Mouse (Mus musculus): ENCODE measurements at regions not wholly inside any gene's neighbourhood (a gene's known extent, or its start where the extent isn't known, plus 50 kb on each side); places are given as distances from the start of the nearest gene placed in this dataset.

GRCm38 (mm10) chr10:31009955-31010254 is 167.3 kb upstream of the Hey2 start:
- Histone ChIP-seq H3K9ac (no peak overlapping the region), H3K27ac (no peak overlapping the region), H3K4me2 (replicated peaks) (no peak overlapping the region), H3K4me3 (replicated peaks) (no peak overlapping the region), H3K36me3 (no peaks in the 10 kb centered on the region), H3K9me3 (no peaks in the 10 kb centered on the region), H3K27me3 (replicated peaks) (no peaks in the 10 kb centered on the region), H3K4me1 (replicated peaks) (no peaks in the 10 kb centered on the region)
- no peak for ATAC-seq
- WGBS, result 51% methylated on average over 1 of the region's 1 CpGs

- H3K36me3 ChIP-seq, result no peaks in the 10 kb centered on the region
- no peaks in the 10 kb centered on the region for H3K9me3 ChIP-seq
- WGBS, result 51% methylated on average over 5 of the region's 5 CpGs
- ATAC-seq, result no peak
- H3K9ac ChIP-seq, result no peak overlapping the region
- no peak overlapping the region for H3K4me2 ChIP-seq (replicated peaks)
- no peaks in the 10 kb centered on the region for H3K27me3 ChIP-seq (replicated peaks)
- no peak overlapping the region for H3K4me3 ChIP-seq (replicated peaks)
- no peak overlapping the region for H3K27ac ChIP-seq
- H3K4me1 ChIP-seq (replicated peaks), result no peaks in the 10 kb centered on the region
These were observed 166.7 kb upstream of the Hey2 start for GRCm38 (mm10) chr10:31009128-31009954.

- Histone ChIP-seq H3K36me3 (no peaks in the 10 kb centered on the region), H3K9ac (no peak overlapping the region), H3K4me3 (replicated peaks) (no peak overlapping the region), H3K4me1 (replicated peaks) (no peaks in the 10 kb centered on the region), H3K4me2 (replicated peaks) (no peak overlapping the region), H3K9me3 (no peaks in the 10 kb centered on the region), H3K27me3 (replicated peaks) (no peaks in the 10 kb centered on the region), H3K27ac (no peak overlapping the region)
- WGBS, result 40% methylated on average over 12 of the region's 12 CpGs
- no peak for ATAC-seq
These were observed 155.8 kb upstream of the Hey2 start for GRCm38 (mm10) chr10:30998163-30998944.

GRCm38 (mm10) chr10:30992167-30992566 is 149.6 kb upstream of the Hey2 start:
- H3K27ac ChIP-seq, result no peak overlapping the region
- no peaks in the 10 kb centered on the region for H3K36me3 ChIP-seq
- ATAC-seq, result no peak
- no peak overlapping the region for H3K4me3 ChIP-seq (replicated peaks)
- H3K27me3 ChIP-seq (replicated peaks), result no peaks in the 10 kb centered on the region
- no peaks in the 10 kb centered on the region for H3K9me3 ChIP-seq
- H3K4me2 ChIP-seq (replicated peaks), result no peak overlapping the region
- no peaks in the 10 kb centered on the region for H3K4me1 ChIP-seq (replicated peaks)
- H3K9ac ChIP-seq, result no peak overlapping the region
- 71% methylated on average over 3 of the region's 3 CpGs for WGBS

GRCm38 (mm10) chr10:30980279-30980968 is 137.8 kb upstream of the Hey2 start:
- ATAC-seq, result no peak
- Histone ChIP-seq H3K9ac (no peak overlapping the region), H3K4me2 (replicated peaks) (peak overlapping the region; percentile 44), H3K36me3 (no peaks in the 10 kb centered on the region), H3K27me3 (replicated peaks) (no peaks in the 10 kb centered on the region), H3K4me3 (replicated peaks) (no peak overlapping the region), H3K27ac (no peak overlapping the region), H3K4me1 (replicated peaks) (no peaks in the 10 kb centered on the region), H3K9me3 (no peaks in the 10 kb centered on the region)
- 13% methylated on average over 8 of the region's 8 CpGs for WGBS

GRCm38 (mm10) chr10:30979766-30980165 is 137.2 kb upstream of the Hey2 start:
- WGBS, result 28% methylated on average over 3 of the region's 3 CpGs
- H3K4me2 ChIP-seq (replicated peaks), result peak overlapping the region; percentile 44; the same call in 1 of the 2 replicates
- H3K27me3 ChIP-seq (replicated peaks), result no peaks in the 10 kb centered on the region
- no peak overlapping the region for H3K4me3 ChIP-seq (replicated peaks)
- no peaks in the 10 kb centered on the region for H3K9me3 ChIP-seq
- H3K27ac ChIP-seq, result no peak overlapping the region
- ATAC-seq, result no peak
- H3K4me1 ChIP-seq (replicated peaks), result no peaks in the 10 kb centered on the region
- no peak overlapping the region for H3K9ac ChIP-seq
- H3K36me3 ChIP-seq, result no peaks in the 10 kb centered on the region

- Histone ChIP-seq H3K4me1 (replicated peaks) (no peaks in the 10 kb centered on the region), H3K27ac (no peak overlapping the region), H3K9me3 (no peaks in the 10 kb centered on the region), H3K9ac (no peak overlapping the region), H3K36me3 (no peaks in the 10 kb centered on the region), H3K4me3 (replicated peaks) (no peak overlapping the region), H3K4me2 (replicated peaks) (no peak overlapping the region), H3K27me3 (replicated peaks) (no peaks in the 10 kb centered on the region)
- WGBS, result 96% methylated on average over 1 of the region's 1 CpGs
- no peak for ATAC-seq
These were observed 123.6 kb upstream of the Hey2 start for GRCm38 (mm10) chr10:30966176-30966575.

- Histone ChIP-seq H3K27ac (no peak overlapping the region), H3K36me3 (no peaks in the 10 kb centered on the region), H3K4me1 (replicated peaks) (no peaks in the 10 kb centered on the region), H3K4me3 (replicated peaks) (no peak overlapping the region), H3K4me2 (replicated peaks) (no peak overlapping the region), H3K9me3 (no peaks in the 10 kb centered on the region), H3K27me3 (replicated peaks) (no peaks in the 10 kb centered on the region), H3K9ac (no peak overlapping the region)
- WGBS, result 51% methylated on average over 3 of the region's 3 CpGs
- 0 out of 2 replicates have a peak, but pooled peaks have one; percentile 31 for ATAC-seq
These were observed 111.2 kb upstream of the Hey2 start for GRCm38 (mm10) chr10:30953825-30954224.

- no peak for ATAC-seq
- 60% methylated on average over 2 of the region's 2 CpGs for WGBS
- H3K9me3 ChIP-seq, result no peaks in the 10 kb centered on the region
- H3K4me2 ChIP-seq (replicated peaks), result no peak overlapping the region
- no peak overlapping the region for H3K9ac ChIP-seq
- no peak overlapping the region for H3K27ac ChIP-seq
- no peak overlapping the region for H3K4me3 ChIP-seq (replicated peaks)
- H3K4me1 ChIP-seq (replicated peaks), result no peaks in the 10 kb centered on the region
- H3K36me3 ChIP-seq, result no peaks in the 10 kb centered on the region
- no peaks in the 10 kb centered on the region for H3K27me3 ChIP-seq (replicated peaks)
These were observed 109.8 kb upstream of the Hey2 start for GRCm38 (mm10) chr10:30952410-30952809.

- no peak overlapping the region for H3K4me2 ChIP-seq (replicated peaks)
- 0 out of 2 replicates have a peak overlapping the region, but pooled peaks have one; percentile 13 for H3K27ac ChIP-seq
- no peaks in the 10 kb centered on the region for H3K4me1 ChIP-seq (replicated peaks)
- H3K36me3 ChIP-seq, result no peaks in the 10 kb centered on the region
- H3K27me3 ChIP-seq (replicated peaks), result no peaks in the 10 kb centered on the region
- no peak overlapping the region for H3K9ac ChIP-seq
- peak; percentile 63 for ATAC-seq
- WGBS, result 45% methylated on average over 4 of the region's 4 CpGs
- H3K9me3 ChIP-seq, result no peaks in the 10 kb centered on the region
- no peak overlapping the region for H3K4me3 ChIP-seq (replicated peaks)
These were observed 104.0 kb upstream of the Hey2 start for GRCm38 (mm10) chr10:30946601-30947000.

- H3K4me1 ChIP-seq (replicated peaks), result no peaks in the 10 kb centered on the region
- H3K4me2 ChIP-seq (replicated peaks), result no peak overlapping the region
- H3K27me3 ChIP-seq (replicated peaks), result no peaks in the 10 kb centered on the region
- no peaks in the 10 kb centered on the region for H3K9me3 ChIP-seq
- no peak overlapping the region for H3K27ac ChIP-seq
- H3K9ac ChIP-seq, result no peak overlapping the region
- H3K36me3 ChIP-seq, result no peaks in the 10 kb centered on the region
- H3K4me3 ChIP-seq (replicated peaks), result no peak overlapping the region
- WGBS, result 81% methylated on average over 3 of the region's 3 CpGs
- ATAC-seq, result no peak
These were observed 75.9 kb upstream of the Hey2 start for GRCm38 (mm10) chr10:30918322-30918988.

- H3K4me2 ChIP-seq (replicated peaks), result no peak overlapping the region
- 37% methylated on average over 3 of the region's 3 CpGs for WGBS
- no peaks in the 10 kb centered on the region for H3K4me1 ChIP-seq (replicated peaks)
- H3K36me3 ChIP-seq, result no peaks in the 10 kb centered on the region
- H3K27me3 ChIP-seq (replicated peaks), result no peaks in the 10 kb centered on the region
- H3K27ac ChIP-seq, result no peak overlapping the region
- H3K9me3 ChIP-seq, result no peaks in the 10 kb centered on the region
- ATAC-seq, result no peak
- H3K9ac ChIP-seq, result no peak overlapping the region
- H3K4me3 ChIP-seq (replicated peaks), result no peak overlapping the region
These were observed 51.2 kb upstream of the Hey2 start for GRCm38 (mm10) chr10:30893771-30894170.
